Mouse (Mus musculus) ES-Bruce4 (cell line): ENCODE measurements around the gene Dync2li1.

Experiments used
- CTCF ChIP-seq: IDR thresholded peaks from one replicate; pipeline ENCODE4 v1.8.1; 2011; ENCODE audit warnings: low read depth, low read length
- EP300 ChIP-seq: IDR thresholded peaks from 2 replicates; pipeline ENCODE4 v1.6.1; 2011; ENCODE audit warnings: low read depth, low read length; ENCODE audit not compliant: insufficient read depth
- POLR2A ChIP-seq: IDR thresholded peaks from one replicate; pipeline ENCODE4 v1.8.1; 2011; ENCODE audit warnings: low read length; ENCODE audit not compliant: insufficient read depth

- TF ChIP-seq POLR2A = no peak
- no peak for TF ChIP-seq CTCF
- TF ChIP-seq EP300 = no peak
Observed at GRCm38 (mm10) chr17:84645119-84645518, 18.8 kb downstream of the Dync2li1 start.
